Mouse (Mus musculus): ENCODE measurements around the gene Antxr1. TPM values are rescaled to one million over a fixed set of nuclear protein-coding genes. Genes with fewer than 3 reads are reported as not detected.

Antxr1 gene
- polyA plus RNA-seq, 1 experiment from 2014 or later, result 21.1 TPM

Other genes starting within 250 kb of the Antxr1 start
- gene D6Ertd527e, start 231.1 kb downstream of the Antxr1 start, polyA plus RNA-seq (2015; fragmentation: Nextera tagmentation; extraction: Ambion mirVana), result 0.56 and 0.59 TPM in 2 replicates
- not detected in 2 replicates for gene Gkn1, start 15.1 kb upstream of the Antxr1 start, polyA plus RNA-seq (2015; fragmentation: Nextera tagmentation; extraction: Ambion mirVana)
- gene Gkn2, start 37.5 kb upstream of the Antxr1 start, polyA plus RNA-seq (2015; fragmentation: Nextera tagmentation; extraction: Ambion mirVana), result not detected in 2 replicates
- 0.69 and 0.92 TPM in 2 replicates for gene Gkn3, start 53.1 kb upstream of the Antxr1 start, polyA plus RNA-seq (2015; fragmentation: Nextera tagmentation; extraction: Ambion mirVana)
- gene Bmp10, start 93.2 kb upstream of the Antxr1 start, polyA plus RNA-seq (2015; fragmentation: Nextera tagmentation; extraction: Ambion mirVana), result not detected in 2 replicates
- 4.4 and 4.5 TPM in 2 replicates for gene Arhgap25, start 197.4 kb upstream of the Antxr1 start, polyA plus RNA-seq (2015; fragmentation: Nextera tagmentation; extraction: Ambion mirVana)